8 mouse cellular contexts compared by ENCODE assay signal in the genomic region with DNA sequence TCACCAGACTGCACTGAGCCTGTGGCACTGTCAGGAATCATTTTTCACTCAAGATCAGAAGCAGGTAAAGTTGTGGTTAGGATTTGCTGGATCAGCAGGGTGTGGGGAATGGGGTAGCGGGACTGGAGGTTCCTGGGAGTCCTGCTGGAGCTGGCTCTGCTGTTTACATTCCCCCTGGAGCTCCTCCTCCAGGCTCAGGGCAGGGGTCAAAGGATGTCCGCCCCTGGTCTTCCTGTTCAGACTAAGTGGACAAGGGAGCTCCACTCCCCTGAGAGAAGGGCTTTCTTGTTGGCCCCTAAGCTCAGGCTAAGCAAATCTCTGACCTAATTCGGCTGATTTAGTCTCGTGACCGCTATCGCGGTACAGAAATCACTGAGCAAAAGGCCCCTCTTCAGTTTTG. TPM values are rescaled to one million over a fixed set of nuclear protein-coding genes. Genes with fewer than 3 reads are reported as not detected.
DNase-seq lines count a peak whose midpoint lies in the region; ATAC-seq and TF ChIP-seq lines count a peak whose summit lies in the region.
"Had no signal": no experiment of that assay in that cellular context is flagged by ENCODE, and none has a peak within 500 bp of the region (broad histone marks: within the 10 kb centered on the region; RNA-seq: fewer than 3 reads in every experiment).

No protein-coding gene starts in this region.

- 0 out of 2 replicates have a peak overlapping the region, but pooled peaks have one; percentile 6 for H3K4me2 ChIP-seq in embryonic facial prominence, embryonic 15.5 days (replicated peaks)
- peak overlapping the region; percentile 32; the same call in 1 of the 2 replicates for H3K4me2 ChIP-seq in lung, postnatal 0 days (replicated peaks; ENCODE audit: low read depth, low read length)

- WGBS in embryonic facial prominence, embryonic 15.5 days = 35% methylated on average over 7 of the region's 7 CpGs
- 28% methylated on average over 7 of the region's 7 CpGs for WGBS in lung, postnatal 0 days
- WGBS in thymus, adult 2 months = 88% methylated on average over 7 of the region's 7 CpGs

- ATAC-seq in embryonic facial prominence, embryonic 15.5 days (ENCODE audit: insufficient number of reproducible peaks, low FRiP score, low TSS enrichment, low read depth) = no peak
- peak; percentile 18; the same call in 1 of the 2 replicates for ATAC-seq in lung, postnatal 0 days

- no peaks in the 10 kb centered on the region for H3K36me3 ChIP-seq in embryonic facial prominence, embryonic 15.5 days
- no peaks in the 10 kb centered on the region for H3K36me3 ChIP-seq in lung, postnatal 0 days (ENCODE audit: insufficient read depth, low read length)
- H3K36me3 ChIP-seq in thymus, adult 2 months (ENCODE audit: control insufficient read depth, insufficient read depth, low read length) = no peaks in the 10 kb centered on the region

- DNase-seq in embryo, embryonic 10.5 days (ENCODE audit: low spot score) = peak; percentile 79
- DNase-seq in kidney, adult 9 months = peak; percentile 76
- peak; percentile 64 for DNase-seq in lung, postnatal 0 days (ENCODE audit: low spot score)
- no peak for DNase-seq in layer of hippocampus, adult 11-12 months (ENCODE audit: low spot score)
- DNase-seq in cerebellum, postnatal 25 days = no peak
- DNase-seq in thymus, adult 2 months = no peak

- peaks cover 58% of the 10 kb centered on the region for H3K4me1 ChIP-seq in embryonic facial prominence, embryonic 15.5 days
- H3K4me1 ChIP-seq in lung, postnatal 0 days (ENCODE audit: insufficient read depth, low read depth, low read length) = peaks cover 47% of the 10 kb centered on the region
- peaks cover 23% of the 10 kb centered on the region for H3K4me1 ChIP-seq in thymus, adult 2 months (replicated peaks; ENCODE audit: control insufficient read depth, insufficient read depth, low read length)

- no peak for TF ChIP-seq POLR2A in thymus, adult 2 months (IDR thresholded peaks at IDR 0.05; ENCODE audit: control insufficient read depth, extremely low read depth, insufficient read depth, low read length, poor library complexity)

- no peak overlapping the region for H3K27ac ChIP-seq in embryonic facial prominence, embryonic 15.5 days (replicated peaks)
- peak overlapping the region; percentile 49; the same call in 1 of the 2 replicates for H3K27ac ChIP-seq in lung, postnatal 0 days (ENCODE audit: low read length)
- no peak overlapping the region for H3K27ac ChIP-seq in thymus, adult 2 months (ENCODE audit: control insufficient read depth, insufficient read depth, low read length)
- H3K27ac ChIP-seq: macrophage had no signal

- H3K27me3 ChIP-seq in embryonic facial prominence, embryonic 15.5 days = 0 out of 2 replicates have a peak, but pooled peaks cover 7% of the 10 kb centered on the region
- H3K27me3 ChIP-seq in lung, postnatal 0 days (replicated peaks; ENCODE audit: insufficient read depth, low read length) = no peaks in the 10 kb centered on the region
- H3K27me3 ChIP-seq in thymus, adult 2 months (ENCODE audit: control insufficient read depth, insufficient read depth, low read length) = no peaks in the 10 kb centered on the region

- H3K9me3 ChIP-seq in embryonic facial prominence, embryonic 15.5 days (replicated peaks) = no peaks in the 10 kb centered on the region
- no peaks in the 10 kb centered on the region for H3K9me3 ChIP-seq in lung, postnatal 0 days (ENCODE audit: low read length)

- H3K9ac ChIP-seq in embryonic facial prominence, embryonic 15.5 days = no peak overlapping the region
- H3K9ac ChIP-seq in lung, postnatal 0 days (replicated peaks; ENCODE audit: low read depth) = no peak overlapping the region

- TF ChIP-seq EP300 in lung, postnatal 0 days (IDR thresholded peaks at IDR 0.05) = no peak

- no peak for TF ChIP-seq CTCF in lung, postnatal 0 days (IDR thresholded peaks at IDR 0.05)
- no peak for TF ChIP-seq CTCF in thymus, adult 2 months (IDR thresholded peaks at IDR 0.05; ENCODE audit: borderline replicate concordance, control insufficient read depth, extremely low read depth, insufficient read depth, low read length, poor library complexity)

- no peak overlapping the region for H3K4me3 ChIP-seq in embryonic facial prominence, embryonic 15.5 days (replicated peaks)
- no peak overlapping the region for H3K4me3 ChIP-seq in lung, postnatal 0 days (ENCODE audit: low read depth, low read length)
- H3K4me3 ChIP-seq in thymus, adult 2 months (ENCODE audit: control insufficient read depth, insufficient read depth, low read length) = no peak overlapping the region

RNA-seq across cellular contexts. Expression of a gene that starts 13.7 kb away (rescaled TPM):
- polyA plus RNA-seq in embryonic facial prominence, embryonic 15.5 days (2015; fragmentation: Nextera tagmentation; extraction: Ambion mirVana) = 6.5 and 7.1 TPM in 2 replicates
- 9.6 and 11.7 TPM in 2 replicates for polyA plus RNA-seq in lung, postnatal 0 days (2015; fragmentation: Nextera tagmentation; extraction: Ambion mirVana)
- polyA plus RNA-seq in thymus, adult 2 months (2012; rRNA removed) = 2.8 and 4.6 TPM in 2 replicates

Comparison
In these comparisons a context has a peak if more than half of its experiments do, and no peak if none do; other contexts are left out.
1. DNase-seq: peak in embryo, embryonic 10.5 days (single experiment), kidney, adult 9 months (single experiment) and lung, postnatal 0 days (single experiment); none in layer of hippocampus, adult 11-12 months (single experiment), cerebellum, postnatal 25 days (0 of 2) and thymus, adult 2 months (single experiment).